Mouse (Mus musculus): ENCODE results near the gene Arhgap19.

DNA sequence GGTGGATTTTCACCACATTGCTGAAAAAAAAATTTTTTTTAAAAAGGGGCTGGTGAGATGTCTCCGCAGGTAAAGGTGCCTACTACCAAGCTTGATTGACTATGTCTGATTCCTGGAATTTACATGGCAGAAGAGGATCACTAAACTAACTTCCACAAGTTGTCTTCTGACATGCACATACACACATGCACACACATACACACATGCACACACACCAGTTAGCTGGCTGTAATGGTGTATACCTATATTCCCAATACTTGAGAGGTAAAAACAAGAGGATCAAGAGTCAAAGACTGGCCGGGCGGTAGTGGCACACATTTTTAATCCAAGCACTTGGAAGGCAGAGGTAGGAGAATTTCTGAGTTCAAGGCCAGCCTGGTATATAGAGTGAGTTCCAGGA lies 37.8 kb upstream of the Arhgap19 start:
- TF ChIP-seq CTCF (conservative IDR thresholded peaks at IDR 0.05; ENCODE audit: low read length) (no peak), NANOG (IDR thresholded peaks at IDR 0.05; ENCODE audit: borderline replicate concordance, low read length) (no peak)
